Mouse (Mus musculus) neural tube, embryonic 12.5 days (tissue): ENCODE measurements at regions not wholly inside any gene's neighbourhood (a gene's known extent, or its start where the extent isn't known, plus 50 kb on each side); places are given as distances from the start of the nearest gene placed in this dataset.

Source experiments
- ATAC-seq: fragments of 200-750 bp; cut with Nextera tagmentation; 2 replicates; pipeline ENCODE4 v1.8.0; 2017; ENCODE audit warnings: low read depth, mild to moderate bottlenecking, moderate TSS enrichment, moderate library complexity; ENCODE audit not compliant: low FRiP score
- H3K27ac ChIP-seq: fragments of 300-500 bp; sonication (generic); 2 replicates; pipeline ENCODE4 v1.5.1; 2016
- H3K27me3 ChIP-seq: fragments of 300-500 bp; sonication (generic); replicated peaks from 2 replicates; pipeline ENCODE4 v1.6.1; 2016; ENCODE audit warnings: mild to moderate bottlenecking
- H3K36me3 ChIP-seq: fragments of 300-500 bp; sonication (generic); 2 replicates; pipeline ENCODE4 v1.6.1; 2016; ENCODE audit warnings: mild to moderate bottlenecking
- H3K4me1 ChIP-seq: fragments of 300-500 bp; sonication (generic); 2 replicates; pipeline ENCODE4 v1.6.1; 2016
- H3K4me2 ChIP-seq: fragments of 300-500 bp; sonication (generic); replicated peaks from 2 replicates; pipeline ENCODE4 v1.6.1; 2016; ENCODE audit warnings: mild to moderate bottlenecking
- H3K4me3 ChIP-seq: fragments of 300-500 bp; sonication (generic); 2 replicates; pipeline ENCODE4 v1.5.1; 2016
- H3K9ac ChIP-seq: fragments of 300-500 bp; sonication (generic); 2 replicates; pipeline ENCODE4 v1.6.1; 2016; ENCODE audit warnings: mild to moderate bottlenecking
- H3K9me3 ChIP-seq: fragments of 300-500 bp; sonication (generic); 2 replicates; pipeline ENCODE4 v1.6.1; 2016; ENCODE audit warnings: mild to moderate bottlenecking
- WGBS: fragments of 180-500 bp; shearing (Covaris S2); methylation state at CpG from one replicate; pipeline ENCODE4 v1.1.7; 2016; 5-methylcytosine and 5-hydroxymethylcytosine counted together

GRCm38 (mm10) chr19:50766171-50766570 lies 87.7 kb upstream of the Sorcs1 start:
- WGBS, result 30% methylated on average over 2 of the region's 2 CpGs

More at GRCm38 (mm10) chr19:50766171-50766570, 87.7 kb upstream of the Sorcs1 start:
- no peak overlapping the region for H3K4me3 ChIP-seq
- H3K27me3 ChIP-seq, result no peaks in the 10 kb centered on the region
- no peak overlapping the region for H3K4me2 ChIP-seq
- H3K9ac ChIP-seq, result no peak overlapping the region
- no peaks in the 10 kb centered on the region for H3K4me1 ChIP-seq
- no peak overlapping the region for H3K27ac ChIP-seq
- no peaks in the 10 kb centered on the region for H3K9me3 ChIP-seq
- H3K36me3 ChIP-seq, result no peaks in the 10 kb centered on the region
- ATAC-seq, result peak; percentile 90
